21 mouse cellular contexts compared by ENCODE assay signal in genomic region chr12:69416793-69417192, GRCm38 (mm10). TPM values are rescaled to one million over a fixed set of nuclear protein-coding genes. Genes with fewer than 3 reads are reported as not detected.
A peak's percentile ranks its signal among the peaks of the same experiment; 100 is the strongest.
DNase-seq lines count a peak whose midpoint lies in the region; ATAC-seq and TF ChIP-seq lines count a peak whose summit lies in the region.
"Had no signal": no experiment of that assay in that cellular context is flagged by ENCODE, and none has a peak within 500 bp of the region (broad histone marks: within the 10 kb centered on the region; RNA-seq: fewer than 3 reads in every experiment).

No protein-coding gene starts in this region.

- TF ChIP-seq CTCF in embryonic fibroblast, embryonic 13.5 days (IDR thresholded peaks at IDR 0.05; ENCODE audit: borderline replicate concordance, insufficient read depth, low read length): no peak

- H3K27ac ChIP-seq in embryonic fibroblast, embryonic 13.5 days (ENCODE audit: insufficient read depth, low read length): 0 out of 2 replicates have a peak overlapping the region, but pooled peaks have one; percentile 5
- H3K27ac ChIP-seq: gastrocnemius, adult 2 months; hindbrain, postnatal 0 days; lung, embryonic 15.5 days; neural tube, embryonic 15.5 days had no signal

- TF ChIP-seq POLR2A in embryonic fibroblast, embryonic 13.5 days (IDR thresholded peaks at IDR 0.05; ENCODE audit: low read depth, low read length): no peak

- H3K4me3 ChIP-seq in embryonic fibroblast, embryonic 13.5 days (ENCODE audit: insufficient read depth, low read length): no peak overlapping the region
- H3K4me3 ChIP-seq: gastrocnemius, adult 2 months; lung, embryonic 15.5 days; megakaryocyte, embryonic 14.5 days; neural tube, embryonic 15.5 days had no signal

- peak; percentile 32 for DNase-seq in 3134 (ENCODE audit: extremely low read depth, insufficient read length, low spot score)
- DNase-seq in CD4-positive helper T cell, adult 2 months (ENCODE audit: low read depth, low spot score): peak; percentile 49
- peak; percentile 37 for DNase-seq in naive thymus-derived CD4-positive, alpha-beta T cell, adult 2 months (ENCODE audit: low read depth)
- no peak for DNase-seq in left cerebral cortex, postnatal 36 days (ENCODE audit: low spot score in 2 of 2)
- DNase-seq in right cerebral cortex, postnatal 36 days (ENCODE audit: low spot score in 2 of 2): no peak
- DNase-seq: adrenal gland, adult 8-10 months; forebrain, postnatal 0 days; gastrocnemius, adult 2 months; heart, postnatal 10 days; kidney, postnatal 14 days; layer of hippocampus, adult 9-11 months; left cerebral cortex, postnatal 4 days; retina, postnatal 1 day; thymus, postnatal 4 days had no signal

- intact Hi-C loops in left cerebral cortex, postnatal 36 days (cut with DNase I): no loop called here

- no peak; the same call in 1 of the 2 replicates for ATAC-seq in monocyte, adult 5-6 weeks (replicated peaks; ENCODE audit: insufficient number of reproducible peaks, low FRiP score, low TSS enrichment, poor library complexity, severe bottlenecking)
- ATAC-seq: forebrain, postnatal 0 days had no signal

- H3K4me1 ChIP-seq in embryonic fibroblast, embryonic 13.5 days (ENCODE audit: control insufficient read depth, insufficient read depth, low read length): peaks cover 18% of the 10 kb centered on the region
- H3K4me1 ChIP-seq: neural tube, embryonic 15.5 days had no signal

RNA-seq across cellular contexts. Expression of gene Gm9887, which starts 44.5 kb away (rescaled TPM):
- polyA plus RNA-seq in embryonic fibroblast, embryonic 13.5 days (2011; ENCODE audit: insufficient read length, low read depth, missing spikeins): not detected in 2 replicates
- not detected in 3 replicates for total RNA-seq in monocyte, adult 5-6 weeks (2017)
- total RNA-seq in left cerebral cortex, postnatal 36 days (2021): 1 to 10 TPM in 1 of 2 experiments, under 1 TPM in 1; 0.93 to 1.7 TPM
- total RNA-seq: gastrocnemius, adult 2 months; hindbrain, postnatal 0 days; midbrain, postnatal 0 days had no signal

RNA-seq across cellular contexts. Expression of gene Arf6, which starts 44.8 kb away (rescaled TPM):
- polyA plus RNA-seq in embryonic fibroblast, embryonic 13.5 days (2011; ENCODE audit: insufficient read length, low read depth, missing spikeins): 106 and 119 TPM in 2 replicates
- 213 to 230 TPM (median 223 TPM) in 3 replicates for total RNA-seq in monocyte, adult 5-6 weeks (2017)
- 10 to 100 TPM; 49.9 to 61.4 TPM for total RNA-seq in left cerebral cortex, postnatal 36 days (2021)

RNA-seq across cellular contexts. Expression of gene Nemf, which starts 59.8 kb away (rescaled TPM):
- polyA plus RNA-seq in embryonic fibroblast, embryonic 13.5 days (2011; ENCODE audit: insufficient read length, low read depth, missing spikeins): 57.2 and 70.2 TPM in 2 replicates
- 89.6 to 137 TPM (median 117 TPM) in 3 replicates for total RNA-seq in monocyte, adult 5-6 weeks (2017)
- 10 to 100 TPM; 35.9 to 53.2 TPM for total RNA-seq in left cerebral cortex, postnatal 36 days (2021)

Comparison
In these comparisons a context has a peak if more than half of its experiments do, and no peak if none do; other contexts are left out.
1. DNase-seq: peak in 3134 (single experiment), CD4-positive helper T cell, adult 2 months (single experiment) and naive thymus-derived CD4-positive, alpha-beta T cell, adult 2 months (single experiment); none in left cerebral cortex, postnatal 36 days (0 of 2) and right cerebral cortex, postnatal 36 days (0 of 2).